Mouse (Mus musculus) right cerebral cortex, postnatal 36 days (tissue): ENCODE results near the gene Ttc38.

Experiments
- DNase-seq, 2 experiments: peaks; one replicate each; pipeline ENCODE4 v3.0.0; 2022; ENCODE audit warnings: low spot score in 2 of 2, mixed read lengths in 1 of 2

Ttc38 gene

GRCm38 (mm10) chr15:85831954-85832590, at the start of gene Ttc38:
Gene Ttc38 (plus strand): TSS chr15:85832306.
- DNase-seq = peak; percentile 75 to 77

- DNase-seq = no peak
These were observed 49.0 kb upstream of the Ttc38 start for GRCm38 (mm10) chr15:85783146-85783545.

GRCm38 (mm10) chr15:85784341-85784740, 47.8 kb upstream of the Ttc38 start:
- DNase-seq = no peak

DNA sequence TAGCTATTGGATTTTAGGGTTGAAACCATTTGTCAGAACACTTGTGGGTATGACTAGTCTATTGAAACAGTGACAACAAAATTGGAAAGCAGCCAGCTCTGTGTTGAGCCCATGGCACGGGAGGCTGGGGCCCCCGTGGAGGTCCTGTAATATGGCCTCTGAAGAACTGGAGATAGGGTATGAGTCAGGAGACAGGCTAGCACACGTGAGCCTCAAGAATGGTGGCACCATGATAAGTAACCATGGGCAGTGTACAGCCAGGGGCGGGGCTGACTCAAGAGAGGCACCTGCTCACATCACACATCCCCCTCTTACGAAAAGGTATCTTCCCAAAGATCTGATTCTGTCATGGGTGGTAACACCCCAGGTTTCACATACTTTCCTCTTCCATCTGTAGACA, 45.4 kb upstream of the Ttc38 start:
- no peak for DNase-seq

DNA sequence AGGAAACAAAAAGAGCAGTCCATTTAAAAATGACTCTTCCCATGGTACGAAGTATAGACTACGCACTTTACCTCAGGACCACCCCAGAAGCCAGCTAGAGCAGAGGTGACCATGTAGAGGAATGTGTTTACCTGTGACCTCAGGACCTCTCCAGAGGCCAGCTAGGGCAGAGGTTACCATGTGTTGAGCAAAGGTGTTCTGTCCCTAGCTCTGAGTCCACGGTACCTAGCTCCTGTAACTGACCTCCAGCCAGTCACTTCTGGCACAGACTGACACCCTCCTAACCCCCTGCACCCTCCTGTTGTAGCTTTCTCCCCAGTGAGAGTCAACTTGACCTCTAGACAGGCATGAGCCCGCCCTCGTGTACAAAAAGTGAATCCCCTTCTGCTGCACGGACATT, 44.6 kb upstream of the Ttc38 start:
- no peak for DNase-seq

DNA sequence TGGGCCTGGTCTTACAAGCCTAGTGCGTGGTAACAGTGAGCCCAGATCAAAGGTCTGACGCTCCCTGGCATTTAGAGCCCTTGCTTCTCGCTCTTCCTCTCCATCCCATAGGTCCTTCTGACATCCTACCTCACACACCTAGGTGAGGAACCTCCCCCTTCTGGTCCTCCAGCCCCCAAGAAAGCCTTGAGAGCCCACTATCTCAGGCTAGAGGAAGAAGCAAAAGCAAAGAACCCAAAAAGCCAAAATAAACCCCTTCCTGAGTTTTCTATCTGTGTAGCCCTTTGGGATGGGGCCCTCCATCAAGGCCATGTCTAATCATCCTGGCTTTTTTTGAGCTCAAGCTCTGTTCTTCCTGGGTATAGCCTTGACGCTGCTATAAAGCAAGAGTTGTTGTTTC, 44.1 kb upstream of the Ttc38 start:
- no peak for DNase-seq

- no peak for DNase-seq
These were observed 43.5 kb upstream of the Ttc38 start for GRCm38 (mm10) chr15:85788633-85789032.

DNA sequence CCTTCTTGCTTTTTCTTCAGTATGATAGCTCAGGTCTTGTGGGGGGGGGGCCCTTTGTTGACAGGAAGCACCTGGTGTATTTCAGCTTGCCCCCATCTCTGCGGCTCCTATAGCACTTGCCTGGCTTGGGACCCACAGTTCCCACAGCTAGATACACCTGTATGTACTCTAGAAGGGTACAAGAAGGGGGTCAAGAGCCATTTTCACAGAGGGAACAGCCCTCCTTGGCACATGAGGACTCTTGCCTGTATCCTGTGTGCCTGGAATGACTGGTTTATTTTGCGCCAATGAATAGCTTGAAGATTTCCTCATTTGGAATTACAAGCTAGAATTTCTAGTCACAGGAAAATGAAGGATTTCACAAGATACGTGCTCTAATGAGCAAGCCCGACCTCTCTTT, 40.7 kb upstream of the Ttc38 start:
- no peak for DNase-seq

DNA sequence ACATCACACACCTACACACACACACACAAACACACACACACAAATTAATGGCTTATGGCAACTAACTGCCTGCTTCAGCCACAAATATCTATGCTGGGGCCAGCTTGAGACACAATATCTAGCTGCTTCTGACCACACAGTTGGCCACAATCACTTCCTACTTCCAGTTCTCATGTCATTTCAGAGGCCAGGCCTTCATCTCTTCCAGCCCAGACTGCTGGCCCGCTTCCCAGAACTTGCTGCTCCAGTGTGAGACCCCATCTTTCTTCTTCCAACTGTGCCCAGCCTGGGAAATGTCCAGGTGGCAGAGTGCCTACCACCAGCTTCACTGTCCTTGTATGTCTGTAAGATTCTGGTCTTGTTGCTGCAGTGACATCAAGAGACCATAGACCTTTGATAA, 39.3 kb upstream of the Ttc38 start:
- DNase-seq = peak in 1 of 2 experiments; percentile 10

DNA sequence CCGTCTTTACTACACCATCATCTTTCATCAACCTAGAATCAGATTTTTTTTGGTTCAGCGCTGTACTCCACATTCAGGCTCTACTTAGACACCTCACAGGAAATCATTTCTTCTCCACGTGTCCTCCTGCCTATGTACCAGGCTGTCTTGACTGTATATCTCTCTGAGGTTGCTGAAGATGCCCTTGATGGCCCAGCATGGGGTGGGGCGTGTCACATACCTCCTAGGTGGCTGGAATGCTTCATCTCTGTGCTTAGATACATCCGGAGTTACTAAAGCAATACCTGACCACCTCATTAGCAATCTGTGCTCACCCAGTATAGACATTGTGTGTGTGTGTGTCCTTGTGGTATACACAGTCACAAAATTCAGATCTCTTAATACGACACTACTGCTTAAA, 36.6 kb upstream of the Ttc38 start:
- no peak for DNase-seq

GRCm38 (mm10) chr15:85798676-85799075, 33.4 kb upstream of the Ttc38 start:
- DNase-seq = no peak

DNA sequence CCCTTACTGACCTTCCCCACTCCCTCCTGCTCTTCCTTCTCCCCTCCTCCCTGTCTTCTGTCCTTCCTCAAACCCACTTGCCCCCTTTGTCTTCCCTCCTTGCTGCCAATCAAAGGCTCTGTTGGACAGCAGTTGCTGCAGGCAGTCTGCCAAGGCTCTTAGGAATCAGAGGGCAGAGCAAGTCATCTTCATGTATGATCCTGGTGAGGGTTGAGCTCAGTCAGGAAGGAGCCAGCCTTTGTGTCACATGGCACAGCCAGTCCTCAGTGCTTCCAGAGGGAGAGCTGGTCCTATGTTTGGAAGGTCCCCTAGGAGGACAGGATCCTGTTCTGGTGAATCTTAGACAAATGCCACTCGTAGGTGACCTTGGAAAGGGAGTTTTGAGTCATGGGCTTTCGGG, 29.2 kb upstream of the Ttc38 start:
- no peak for DNase-seq

GRCm38 (mm10) chr15:85806886-85807285, 25.2 kb upstream of the Ttc38 start:
- no peak for DNase-seq

DNA sequence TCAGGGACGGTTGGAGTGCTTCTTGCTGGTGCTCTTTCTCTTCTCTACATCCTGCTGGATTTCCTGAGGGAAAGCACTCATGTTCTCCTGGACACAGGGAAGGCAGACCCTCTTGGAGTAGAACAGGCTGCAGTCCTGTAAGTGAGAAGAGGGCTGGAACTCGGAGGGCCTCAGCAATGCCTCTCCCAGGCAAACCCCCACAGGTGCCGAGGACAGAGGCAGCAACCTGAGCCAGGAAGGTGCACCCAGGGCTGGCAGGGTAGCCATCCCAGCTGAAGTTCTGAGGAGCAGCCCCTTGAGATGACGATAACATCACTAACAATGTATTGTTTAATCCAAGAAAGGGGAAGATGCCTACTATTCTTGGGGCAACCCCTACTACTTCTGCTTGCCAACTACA, 24.7 kb upstream of the Ttc38 start:
- DNase-seq = no peak

GRCm38 (mm10) chr15:85808031-85808430, 24.1 kb upstream of the Ttc38 start:
- DNase-seq = no peak

DNA sequence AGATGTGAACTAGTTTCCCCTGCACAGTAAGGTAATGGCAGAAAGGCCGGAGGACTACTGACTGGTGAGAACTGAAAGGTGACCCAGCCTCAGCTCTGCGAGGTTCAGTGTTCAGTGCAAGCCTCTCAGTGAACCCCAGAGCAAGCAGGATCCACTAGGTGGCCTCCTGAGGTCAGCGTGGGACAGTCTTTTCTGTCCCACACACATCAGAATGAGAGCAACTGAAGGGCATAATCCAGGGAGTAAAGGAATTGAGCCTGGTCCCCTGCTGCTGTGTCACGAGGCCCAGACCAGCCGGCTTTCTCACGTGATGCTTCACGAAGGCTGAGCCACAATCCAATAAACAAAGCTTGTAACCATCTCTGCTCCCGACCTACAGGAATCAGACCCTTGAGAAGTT, 23.7 kb upstream of the Ttc38 start:
- DNase-seq = no peak

DNA sequence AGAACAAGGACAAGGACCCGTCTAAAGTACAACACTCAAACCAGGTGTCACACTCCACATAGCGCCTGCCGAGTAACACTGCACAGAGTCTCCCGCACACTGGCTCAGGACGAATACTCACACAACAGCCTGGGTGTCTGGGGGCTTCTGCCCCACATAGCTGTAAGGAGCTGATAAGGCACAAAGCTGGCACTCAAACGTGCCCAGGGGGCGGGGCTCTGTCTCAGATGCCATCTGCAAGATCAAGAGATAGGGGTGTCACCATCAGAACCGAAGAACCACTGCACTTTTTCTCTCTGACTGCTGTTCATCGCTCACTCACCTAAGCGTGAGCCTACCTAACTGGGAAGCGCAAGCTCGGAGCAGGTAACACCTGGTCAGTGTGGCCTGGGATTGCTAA, 23.0 kb upstream of the Ttc38 start:
- DNase-seq = no peak

DNA sequence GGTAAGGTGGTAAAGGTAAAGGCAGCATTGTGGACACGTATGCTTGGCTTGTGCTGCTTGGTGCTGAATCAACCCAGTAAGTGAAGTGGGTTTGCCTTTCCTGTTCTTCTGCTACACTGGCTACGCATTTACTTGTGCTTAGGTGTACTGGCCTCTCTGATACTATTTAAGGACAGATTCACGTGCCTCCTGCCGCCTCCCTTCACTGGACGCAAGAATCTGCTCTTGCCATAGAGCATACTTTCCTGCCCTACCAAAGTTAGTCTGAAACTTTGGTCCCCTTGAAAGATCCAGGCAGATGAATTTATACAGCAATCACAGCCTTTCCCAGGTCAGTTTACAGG, 21.7 kb upstream of the Ttc38 start:
- DNase-seq = no peak

DNA sequence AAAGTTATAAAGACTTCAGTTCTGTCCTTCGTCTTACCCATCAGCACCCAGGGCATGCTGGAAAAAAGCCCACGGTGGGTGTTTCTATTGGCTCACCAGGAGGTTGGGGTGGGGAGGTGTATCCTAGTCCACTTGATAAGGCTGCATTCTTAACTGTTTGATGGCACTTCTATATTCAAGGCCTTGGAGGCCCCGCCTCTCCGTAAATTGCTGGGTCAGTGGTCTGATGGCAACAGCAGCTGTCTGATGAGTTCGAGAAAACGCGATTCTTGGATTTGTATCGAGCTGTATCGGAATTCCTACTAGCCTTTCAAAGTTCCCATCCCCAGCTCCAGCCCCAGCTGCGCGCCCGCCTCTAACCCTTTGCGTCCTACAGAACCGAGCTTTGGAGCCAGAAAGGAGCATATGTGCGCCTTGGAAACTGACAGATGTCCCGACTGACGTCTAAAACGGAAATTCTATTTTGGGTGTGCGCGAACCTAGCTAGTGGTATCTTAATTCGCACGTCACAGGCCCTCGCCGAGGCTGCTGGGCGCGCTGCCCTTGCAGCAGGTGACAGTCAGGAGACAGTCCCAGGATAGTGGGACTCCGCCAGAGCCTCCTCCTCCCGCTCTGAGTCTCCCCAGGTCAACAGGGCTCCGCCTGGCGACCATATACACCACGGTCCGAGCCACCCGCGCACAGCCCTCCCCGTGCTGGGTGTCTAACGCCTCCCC, 21.1 kb upstream of the Ttc38 start:
- peak; percentile 76 to 82 for DNase-seq

GRCm38 (mm10) chr15:85811535-85812277, 20.4 kb upstream of the Ttc38 start, which contains the start of gene Cdpf1:
Gene Cdpf1 (minus strand): TSS chr15:85811697.
- DNase-seq = peak; percentile 97 to 98

GRCm38 (mm10) chr15:85813428-85813827, 18.7 kb upstream of the Ttc38 start:
- no peak for DNase-seq

DNA sequence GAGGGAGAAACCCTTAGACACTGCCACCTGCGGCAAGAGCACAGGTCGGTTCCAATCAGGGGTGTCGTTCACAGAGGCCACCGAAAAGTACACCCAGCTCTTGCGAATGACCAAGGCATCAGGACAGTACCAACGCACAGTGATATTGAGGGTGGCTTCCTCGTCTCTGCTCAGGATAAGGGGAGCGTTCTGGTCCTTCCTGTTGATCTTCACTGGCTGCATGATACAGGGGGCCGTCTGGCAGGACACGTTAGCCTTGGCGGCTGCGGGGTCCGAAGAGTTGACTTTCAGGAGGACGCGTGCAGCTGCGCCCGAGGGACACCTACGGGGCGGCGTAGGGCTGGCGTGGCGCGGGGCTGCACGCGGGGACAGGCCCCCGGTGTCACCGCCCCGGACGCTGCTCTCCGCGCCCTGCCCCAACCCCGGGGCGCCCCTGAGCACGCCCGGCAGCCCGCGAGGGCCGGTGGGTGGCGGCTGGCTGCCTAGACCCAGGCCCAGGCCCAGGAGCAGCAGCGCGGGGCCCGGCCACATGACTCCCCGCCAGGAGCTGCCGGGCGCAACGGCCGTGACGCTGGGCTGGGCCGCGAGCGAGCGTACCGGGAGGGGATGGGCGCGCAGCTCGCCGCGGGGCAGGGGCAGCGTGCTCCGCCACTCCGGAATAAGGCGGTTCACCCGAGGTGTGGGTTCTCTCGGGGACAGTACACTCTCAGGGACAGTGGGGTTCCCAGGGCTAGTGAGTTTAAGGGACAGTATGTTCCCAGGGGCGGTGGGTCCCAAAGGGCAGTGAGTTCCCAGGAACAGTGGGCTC, 10.7 kb upstream of the Ttc38 start, which contains the start of gene Pkdrej:
TSS of gene Pkdrej (minus strand) at position 532 of the 808 bp plus-strand sequence.
- peak in 1 of 2 experiments; percentile 6 for DNase-seq
